8 mouse cellular contexts compared by ENCODE assay signal in the genomic region with DNA sequence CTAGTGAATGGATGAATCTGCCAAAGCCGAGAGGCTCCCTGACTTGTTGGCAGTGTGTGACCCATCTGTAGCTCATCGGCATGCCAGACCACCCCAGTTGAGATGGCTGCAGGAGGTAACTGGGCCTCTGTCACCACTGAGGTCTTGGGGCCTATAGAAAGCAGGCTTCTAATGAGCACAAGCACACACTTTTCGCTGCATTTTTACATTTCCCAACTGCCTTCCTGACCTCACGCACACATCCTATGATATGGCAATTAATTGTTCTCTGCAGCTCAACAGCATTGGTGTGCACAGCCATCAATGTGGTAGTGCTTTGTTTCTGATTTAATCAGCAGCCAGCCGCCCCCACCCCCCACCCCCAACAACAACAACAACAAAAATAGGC.
DNase-seq lines count a peak whose midpoint lies in the region; ATAC-seq and TF ChIP-seq lines count a peak whose summit lies in the region.

No protein-coding gene starts in this region.

- no peaks in the 10 kb centered on the region for H3K36me3 ChIP-seq in heart, adult 2 months (ENCODE audit: control insufficient read depth, insufficient read depth, low read length)
- H3K36me3 ChIP-seq in heart, embryonic 15.5 days, result no peaks in the 10 kb centered on the region
- no peaks in the 10 kb centered on the region for H3K36me3 ChIP-seq in liver, embryonic 12.5 days
- no peaks in the 10 kb centered on the region for H3K36me3 ChIP-seq in thymus, adult 2 months (ENCODE audit: control insufficient read depth, insufficient read depth, low read length)

- H3K4me3 ChIP-seq in heart, adult 2 months, result no peak overlapping the region
- no peak overlapping the region for H3K4me3 ChIP-seq in brown adipose tissue, adult 24 weeks (ENCODE audit: insufficient read depth, low read depth, low read length)
- H3K4me3 ChIP-seq in heart, embryonic 15.5 days, result peak overlapping the region; percentile 25; the same call in 1 of the 2 replicates
- no peak overlapping the region for H3K4me3 ChIP-seq in liver, embryonic 12.5 days
- no peak overlapping the region for H3K4me3 ChIP-seq in thymus, adult 2 months (ENCODE audit: control insufficient read depth, insufficient read depth, low read length)

- no peak for TF ChIP-seq POLR2A in heart, adult 2 months (IDR thresholded peaks at IDR 0.05; ENCODE audit: insufficient read depth, low read depth, low read length)
- TF ChIP-seq POLR2A in thymus, adult 2 months (IDR thresholded peaks at IDR 0.05; ENCODE audit: control insufficient read depth, extremely low read depth, insufficient read depth, low read length, poor library complexity), result no peak

- H3K9ac ChIP-seq in heart, adult 2 months (ENCODE audit: low read depth, low read length), result no peak overlapping the region
- no peak overlapping the region for H3K9ac ChIP-seq in heart, embryonic 15.5 days
- H3K9ac ChIP-seq in liver, embryonic 12.5 days, result no peak overlapping the region

- no peak for TF ChIP-seq EP300 in heart, adult 2 months (IDR thresholded peaks at IDR 0.05; ENCODE audit: insufficient read depth, low read depth, low read length)

- no peaks in the 10 kb centered on the region for H3K79me2 ChIP-seq in heart, adult 2 months (replicated peaks; ENCODE audit: control insufficient read depth, insufficient read depth, low read length)

- H3K4me2 ChIP-seq in heart, embryonic 15.5 days, result peak overlapping the region; percentile 56
- peak overlapping the region; percentile 41 for H3K4me2 ChIP-seq in liver, embryonic 12.5 days

- no peaks in the 10 kb centered on the region for H3K27me3 ChIP-seq in heart, adult 2 months (ENCODE audit: control insufficient read depth, insufficient read depth, low read length)
- no peaks in the 10 kb centered on the region for H3K27me3 ChIP-seq in heart, embryonic 15.5 days
- no peaks in the 10 kb centered on the region for H3K27me3 ChIP-seq in liver, embryonic 12.5 days (replicated peaks)
- no peaks in the 10 kb centered on the region for H3K27me3 ChIP-seq in thymus, adult 2 months (ENCODE audit: control insufficient read depth, insufficient read depth, low read length)

- intact Hi-C loops in heart, adult 2 months (cut with DNase I), result loop anchor here (10.0 kb wide), 1 partner anchor 69 kb away; a partner anchor contains a TSS
- intact Hi-C loops in heart, postnatal 36 days (cut with DNase I), result no loop called here

- no peak for DNase-seq in heart, adult 2 months
- no peak for DNase-seq in heart, postnatal 36 days
- no peak for DNase-seq in thymus, adult 2 months
- no peak for DNase-seq in layer of hippocampus, adult 11-12 months (ENCODE audit: low spot score)

- peaks cover 18% of the 10 kb centered on the region for H3K4me1 ChIP-seq in heart, adult 2 months (ENCODE audit: control insufficient read depth, insufficient read depth, low read length)
- H3K4me1 ChIP-seq in brown adipose tissue, adult 24 weeks (ENCODE audit: control insufficient read depth, insufficient read depth, insufficient read length, low read length), result peaks cover 18% of the 10 kb centered on the region
- peaks cover 36% of the 10 kb centered on the region for H3K4me1 ChIP-seq in heart, embryonic 15.5 days (replicated peaks)
- peaks cover 11% of the 10 kb centered on the region for H3K4me1 ChIP-seq in liver, embryonic 12.5 days
- no peaks in the 10 kb centered on the region for H3K4me1 ChIP-seq in thymus, adult 2 months (replicated peaks; ENCODE audit: control insufficient read depth, insufficient read depth, low read length)

- ATAC-seq in heart, embryonic 15.5 days (replicated peaks; ENCODE audit: insufficient number of reproducible peaks, insufficient read depth, low FRiP score, low read depth), result 0 out of 2 replicates have a peak, but pooled peaks have one; percentile 28
- ATAC-seq in liver, embryonic 12.5 days, result no peak
- ATAC-seq in erythroblast, adult 5-6 weeks (replicated peaks; ENCODE audit: low FRiP score, poor library complexity, severe bottlenecking), result no peak

- 0 out of 2 replicates have a peak, but pooled peaks cover 3% of the 10 kb centered on the region for H3K9me3 ChIP-seq in heart, embryonic 15.5 days (replicated peaks)
- no peaks in the 10 kb centered on the region for H3K9me3 ChIP-seq in liver, embryonic 12.5 days (replicated peaks)

- no peak for TF ChIP-seq CTCF in heart, adult 2 months (IDR thresholded peaks at IDR 0.05)
- no peak for TF ChIP-seq CTCF in thymus, adult 2 months (IDR thresholded peaks at IDR 0.05; ENCODE audit: borderline replicate concordance, control insufficient read depth, extremely low read depth, insufficient read depth, low read length, poor library complexity)

- WGBS in heart, adult 2 months, result 34% methylated on average over 5 of the region's 5 CpGs
- WGBS in heart, embryonic 15.5 days, result 40% methylated on average over 5 of the region's 5 CpGs
- WGBS in liver, embryonic 12.5 days (ENCODE audit: insufficient replicate concordance), result 44% methylated on average over 5 of the region's 5 CpGs
- 74% methylated on average over 5 of the region's 5 CpGs for WGBS in thymus, adult 2 months

- H3K27ac ChIP-seq in heart, adult 2 months, result peak overlapping the region; percentile 45
- H3K27ac ChIP-seq in brown adipose tissue, adult 24 weeks (replicated peaks; ENCODE audit: low read depth, low read length), result 0 out of 2 replicates have a peak overlapping the region, but pooled peaks have one; percentile 18
- peak overlapping the region; percentile 45; the same call in 1 of the 2 replicates for H3K27ac ChIP-seq in heart, embryonic 15.5 days
- no peak overlapping the region for H3K27ac ChIP-seq in liver, embryonic 12.5 days
- no peak overlapping the region for H3K27ac ChIP-seq in thymus, adult 2 months (ENCODE audit: control insufficient read depth, insufficient read depth, low read length)

Comparison
In these comparisons a context has a peak if more than half of its experiments do, and no peak if none do; other contexts are left out.
1. H3K27ac ChIP-seq: peak in heart, adult 2 months (single experiment), brown adipose tissue, adult 24 weeks (single experiment) and heart, embryonic 15.5 days (single experiment); none in liver, embryonic 12.5 days (single experiment) and thymus, adult 2 months (single experiment).